Mouse (Mus musculus) embryonic facial prominence, embryonic 12.5 days (tissue): Measurements from ENCODE around the gene Dpm2. TPM values are rescaled to one million over a fixed set of nuclear protein-coding genes. Genes with fewer than 3 reads are reported as not detected.

ENCODE experiments used
- ATAC-seq: fragments of 200-750 bp; cut with Nextera tagmentation; 2 replicates; pipeline ENCODE4 v1.8.0; 2017; ENCODE audit not compliant: insufficient number of reproducible peaks, insufficient read depth, low FRiP score, low TSS enrichment
- H3K27ac ChIP-seq: fragments of 300-500 bp; sonication (generic); 2 replicates; pipeline ENCODE4 v1.5.1; 2016; ENCODE audit warnings: mild to moderate bottlenecking
- H3K27me3 ChIP-seq: fragments of 300-500 bp; sonication (generic); 2 replicates; pipeline ENCODE4 v1.6.1; 2016; ENCODE audit warnings: mild to moderate bottlenecking, moderate library complexity
- H3K36me3 ChIP-seq: fragments of 300-500 bp; sonication (generic); 2 replicates; pipeline ENCODE4 v1.6.1; 2016; ENCODE audit warnings: mild to moderate bottlenecking
- H3K4me1 ChIP-seq: fragments of 300-500 bp; sonication (generic); 2 replicates; pipeline ENCODE4 v1.6.1; 2016
- H3K4me2 ChIP-seq: fragments of 300-500 bp; sonication (generic); replicated peaks from 2 replicates; pipeline ENCODE4 v1.6.1; 2016; ENCODE audit warnings: mild to moderate bottlenecking, moderate library complexity
- H3K4me3 ChIP-seq: fragments of 300-500 bp; sonication (generic); 2 replicates; pipeline ENCODE4 v1.5.1; 2016; ENCODE audit warnings: mild to moderate bottlenecking
- H3K9ac ChIP-seq: fragments of 300-500 bp; sonication (generic); 2 replicates; pipeline ENCODE4 v1.6.1; 2016; ENCODE audit warnings: mild to moderate bottlenecking, moderate library complexity
- H3K9me3 ChIP-seq: fragments of 300-500 bp; sonication (generic); 2 replicates; pipeline ENCODE4 v1.6.1; 2016; ENCODE audit warnings: mild to moderate bottlenecking, moderate library complexity
- WGBS: fragments of 180-500 bp; shearing (Covaris S2); methylation state at CpG from one replicate; pipeline ENCODE4 v1.1.7; 2016; 5-methylcytosine and 5-hydroxymethylcytosine counted together
- polyA plus RNA-seq: library from polyadenylated mRNA; unstranded; fragments of >200 nt; fragmentation: Nextera tagmentation; extraction: Ambion mirVana; gene quantifications from 2 replicates; pipeline ENCODE4 v1.2.1, GENCODE M21; 2016

Dpm2 gene
- polyA plus RNA-seq, 1 experiment from 2014 or later, result 113 TPM

- Histone ChIP-seq H3K4me3 (peak overlapping the region; percentile 79), H3K9me3 (no peaks in the 10 kb centered on the region), H3K9ac (peak overlapping the region; percentile 81), H3K4me1 (peaks cover 54% of the 10 kb centered on the region), H3K27me3 (no peaks in the 10 kb centered on the region), H3K4me2 (peak overlapping the region; percentile 90), H3K27ac (peak overlapping the region; percentile 69), H3K36me3 (no peaks in the 10 kb centered on the region)
- ATAC-seq, result no peak
- 2% methylated on average over 11 of the region's 11 CpGs for WGBS
Observed at GRCm38 (mm10) chr2:32536634-32537359, 33.9 kb upstream of the Dpm2 start.

DNA sequence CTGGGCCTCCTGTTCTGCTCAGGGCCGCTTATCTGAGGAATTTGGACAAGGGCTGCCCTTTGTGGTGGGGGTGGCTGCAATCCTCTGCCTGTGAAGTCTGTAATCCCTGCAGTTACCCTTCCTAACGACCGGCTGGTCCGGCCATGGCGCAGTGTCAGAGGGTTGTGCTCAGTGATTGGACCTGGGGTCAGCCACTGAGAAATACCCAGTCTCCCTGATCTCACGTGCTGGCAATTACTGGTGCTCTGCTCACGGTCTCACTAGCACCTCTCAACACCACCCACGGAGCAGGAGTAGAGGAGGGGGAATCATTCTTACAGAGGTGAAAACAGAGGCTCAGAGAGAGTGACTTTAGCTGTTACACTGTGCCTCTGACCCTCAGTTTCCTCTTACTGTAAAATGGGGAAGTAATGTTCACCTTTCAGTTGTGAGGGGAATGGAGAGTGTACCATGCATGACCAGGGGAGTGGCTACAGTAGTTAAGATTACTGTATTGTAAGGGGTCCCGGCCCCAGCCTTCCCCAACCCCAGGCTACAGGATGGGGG is 33.2 kb upstream of the Dpm2 start:
- Histone ChIP-seq H3K36me3 (no peaks in the 10 kb centered on the region), H3K9ac (peak overlapping the region; percentile 81), H3K27ac (peak overlapping the region; percentile 69), H3K9me3 (no peaks in the 10 kb centered on the region), H3K4me2 (peak overlapping the region; percentile 90), H3K4me3 (peak overlapping the region; percentile 79), H3K27me3 (no peaks in the 10 kb centered on the region), H3K4me1 (peaks cover 54% of the 10 kb centered on the region)
- ATAC-seq, result no peak
- WGBS, result 7% methylated on average over 9 of the region's 9 CpGs

- peak overlapping the region; percentile 90 for H3K4me2 ChIP-seq
- ATAC-seq, result no peak
- WGBS, result 74% methylated on average over 5 of the region's 5 CpGs
- H3K27me3 ChIP-seq, result no peaks in the 10 kb centered on the region
- H3K4me1 ChIP-seq, result peaks cover 54% of the 10 kb centered on the region
- H3K4me3 ChIP-seq, result peak overlapping the region; percentile 79
- H3K9me3 ChIP-seq, result no peaks in the 10 kb centered on the region
- H3K9ac ChIP-seq, result peak overlapping the region; percentile 81; the same call in 1 of the 2 replicates
- H3K36me3 ChIP-seq, result no peaks in the 10 kb centered on the region
- no peak overlapping the region for H3K27ac ChIP-seq
Observed at GRCm38 (mm10) chr2:32537941-32538340, 32.7 kb upstream of the Dpm2 start.

GRCm38 (mm10) chr2:32538461-32538860 is 32.2 kb upstream of the Dpm2 start:
- Histone ChIP-seq H3K27ac (no peak overlapping the region), H3K9ac (no peak overlapping the region), H3K4me2 (peak overlapping the region; percentile 90), H3K4me3 (peak overlapping the region; percentile 79; the same call in 1 of the 2 replicates), H3K4me1 (peaks cover 52% of the 10 kb centered on the region), H3K36me3 (no peaks in the 10 kb centered on the region), H3K27me3 (no peaks in the 10 kb centered on the region), H3K9me3 (no peaks in the 10 kb centered on the region)
- 72% methylated on average over 4 of the region's 4 CpGs for WGBS
- ATAC-seq, result no peak

DNA sequence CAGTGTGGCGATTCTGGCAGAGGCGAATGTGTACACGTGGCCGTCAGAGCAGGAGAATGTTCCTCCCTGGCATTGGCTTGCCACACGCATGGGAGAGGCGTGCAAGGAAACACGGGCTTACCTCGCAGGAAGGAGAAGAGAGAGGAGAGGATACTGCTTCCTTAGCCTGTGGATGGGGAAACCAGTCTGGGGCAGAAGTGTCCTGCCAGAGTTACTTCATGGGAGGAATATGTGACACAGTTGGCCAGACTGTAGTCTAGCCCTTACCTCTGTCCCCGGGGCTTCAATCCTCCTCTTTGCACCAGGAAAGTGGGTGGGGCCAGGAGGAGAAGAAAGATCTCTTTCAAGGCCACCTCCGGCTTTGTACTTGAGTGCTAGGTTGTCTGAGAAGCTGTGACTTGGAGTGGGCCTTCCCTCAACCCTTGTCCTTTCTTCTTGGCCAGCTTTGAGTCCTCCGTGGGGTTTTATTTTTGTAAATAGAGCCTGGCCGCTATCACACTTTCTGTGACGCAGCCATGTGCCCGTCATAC is 31.1 kb upstream of the Dpm2 start:
- peak overlapping the region; percentile 3; the same call in 1 of the 2 replicates for H3K27ac ChIP-seq
- H3K27me3 ChIP-seq, result no peaks in the 10 kb centered on the region
- H3K4me2 ChIP-seq, result peak overlapping the region; percentile 90
- H3K4me1 ChIP-seq, result peaks cover 42% of the 10 kb centered on the region
- H3K36me3 ChIP-seq, result no peaks in the 10 kb centered on the region
- H3K9me3 ChIP-seq, result no peaks in the 10 kb centered on the region
- WGBS, result 76% methylated on average over 14 of the region's 14 CpGs
- peak overlapping the region; percentile 29; the same call in 1 of the 2 replicates for H3K9ac ChIP-seq
- no peak for ATAC-seq
- no peak overlapping the region for H3K4me3 ChIP-seq

- Histone ChIP-seq H3K4me1 (peaks cover 38% of the 10 kb centered on the region), H3K4me2 (no peak overlapping the region), H3K9ac (no peak overlapping the region), H3K27ac (no peak overlapping the region), H3K4me3 (no peak overlapping the region), H3K36me3 (0 out of 2 replicates have a peak, but pooled peaks cover 6% of the 10 kb centered on the region), H3K9me3 (no peaks in the 10 kb centered on the region), H3K27me3 (no peaks in the 10 kb centered on the region)
- WGBS, result 96% methylated on average over 2 of the region's 2 CpGs
- ATAC-seq, result no peak
Observed at GRCm38 (mm10) chr2:32541333-32541908, 29.2 kb upstream of the Dpm2 start.

- Histone ChIP-seq H3K36me3 (0 out of 2 replicates have a peak, but pooled peaks cover 6% of the 10 kb centered on the region), H3K9ac (no peak overlapping the region), H3K4me3 (no peak overlapping the region), H3K9me3 (no peaks in the 10 kb centered on the region), H3K4me1 (peaks cover 31% of the 10 kb centered on the region), H3K27ac (no peak overlapping the region), H3K4me2 (no peak overlapping the region), H3K27me3 (no peaks in the 10 kb centered on the region)
- no peak for ATAC-seq
- 85% methylated on average over 4 of the region's 4 CpGs for WGBS
Observed at GRCm38 (mm10) chr2:32541986-32542573, 28.6 kb upstream of the Dpm2 start.

DNA sequence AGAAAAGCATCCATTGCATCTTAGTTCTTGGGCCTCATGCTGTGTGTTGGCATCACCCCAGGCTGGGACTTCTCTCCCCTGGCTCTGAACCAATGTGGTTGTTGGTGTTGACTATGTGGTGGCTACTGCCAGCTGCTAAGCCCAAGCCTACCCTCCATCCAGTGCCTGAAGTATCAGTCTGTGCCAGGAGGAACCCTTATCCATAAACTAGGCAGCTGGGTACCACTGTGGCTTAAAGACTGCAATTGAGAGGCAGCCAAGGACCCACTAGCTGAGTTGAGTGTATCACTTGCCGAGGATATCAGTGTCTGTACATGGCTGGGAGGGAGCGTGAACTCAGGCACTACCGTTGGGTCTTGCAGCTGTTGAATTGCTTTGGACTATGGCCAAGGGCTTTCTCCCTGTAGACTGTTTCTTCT is 27.6 kb upstream of the Dpm2 start:
- WGBS, result 91% methylated on average over 3 of the region's 3 CpGs
- no peak overlapping the region for H3K4me2 ChIP-seq
- H3K27ac ChIP-seq, result no peak overlapping the region
- no peak for ATAC-seq
- no peak overlapping the region for H3K9ac ChIP-seq
- H3K9me3 ChIP-seq, result no peaks in the 10 kb centered on the region
- peaks cover 21% of the 10 kb centered on the region for H3K4me1 ChIP-seq
- H3K4me3 ChIP-seq, result no peak overlapping the region
- H3K27me3 ChIP-seq, result no peaks in the 10 kb centered on the region
- H3K36me3 ChIP-seq, result 0 out of 2 replicates have a peak, but pooled peaks cover 6% of the 10 kb centered on the region

GRCm38 (mm10) chr2:32546951-32547350 is 23.7 kb upstream of the Dpm2 start:
- WGBS, result 82% methylated on average over 1 of the region's 1 CpGs
- H3K9ac ChIP-seq, result no peak overlapping the region
- H3K9me3 ChIP-seq, result no peaks in the 10 kb centered on the region
- 0 out of 2 replicates have a peak, but pooled peaks cover 6% of the 10 kb centered on the region for H3K36me3 ChIP-seq
- no peak for ATAC-seq
- H3K4me2 ChIP-seq, result no peak overlapping the region
- no peaks in the 10 kb centered on the region for H3K27me3 ChIP-seq
- H3K4me3 ChIP-seq, result no peak overlapping the region
- peaks cover 27% of the 10 kb centered on the region for H3K4me1 ChIP-seq
- no peak overlapping the region for H3K27ac ChIP-seq

DNA sequence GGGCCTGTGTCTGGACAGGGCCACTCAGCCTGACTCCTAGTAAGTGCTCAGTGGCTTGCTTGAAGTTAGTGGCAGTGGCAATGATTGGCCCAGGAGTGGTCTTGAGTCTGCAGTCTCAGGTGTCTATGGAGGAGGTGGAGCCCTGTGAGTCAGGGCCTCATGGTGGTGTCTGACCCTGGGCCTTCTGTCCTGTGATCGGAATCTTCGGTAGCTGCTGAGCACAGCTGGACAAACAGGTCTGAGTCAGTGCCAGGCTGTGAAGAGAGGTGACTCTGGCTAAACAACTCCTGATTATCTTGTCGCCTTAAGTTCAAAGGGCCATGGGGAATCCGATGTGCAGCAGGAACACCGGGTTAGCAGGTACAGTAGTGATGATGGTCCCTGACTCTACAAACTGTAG is 23.3 kb upstream of the Dpm2 start:
- Histone ChIP-seq H3K4me1 (peaks cover 27% of the 10 kb centered on the region), H3K9me3 (no peaks in the 10 kb centered on the region), H3K27ac (no peak overlapping the region), H3K4me3 (no peak overlapping the region), H3K4me2 (no peak overlapping the region), H3K27me3 (no peaks in the 10 kb centered on the region), H3K36me3 (0 out of 2 replicates have a peak, but pooled peaks cover 6% of the 10 kb centered on the region), H3K9ac (no peak overlapping the region)
- no peak for ATAC-seq
- whole genome bisulfite sequencing, result 89% methylated on average over 5 of the region's 5 CpGs

GRCm38 (mm10) chr2:32547964-32548739 is 22.5 kb upstream of the Dpm2 start:
- Histone ChIP-seq H3K36me3 (0 out of 2 replicates have a peak, but pooled peaks cover 6% of the 10 kb centered on the region), H3K4me1 (peaks cover 27% of the 10 kb centered on the region), H3K27me3 (no peaks in the 10 kb centered on the region), H3K9ac (no peak overlapping the region), H3K27ac (no peak overlapping the region), H3K4me3 (no peak overlapping the region), H3K4me2 (no peak overlapping the region), H3K9me3 (no peaks in the 10 kb centered on the region)
- no peak for ATAC-seq
- WGBS, result 89% methylated on average over 7 of the region's 7 CpGs
